Mouse (Mus musculus): ENCODE results near the gene Prkra. TPM values are rescaled to one million over a fixed set of nuclear protein-coding genes. Genes with fewer than 3 reads are reported as not detected.

Gene Prkra
- polyA plus RNA-seq, 1 experiment from 2014 or later: 85.0 TPM

DNA sequence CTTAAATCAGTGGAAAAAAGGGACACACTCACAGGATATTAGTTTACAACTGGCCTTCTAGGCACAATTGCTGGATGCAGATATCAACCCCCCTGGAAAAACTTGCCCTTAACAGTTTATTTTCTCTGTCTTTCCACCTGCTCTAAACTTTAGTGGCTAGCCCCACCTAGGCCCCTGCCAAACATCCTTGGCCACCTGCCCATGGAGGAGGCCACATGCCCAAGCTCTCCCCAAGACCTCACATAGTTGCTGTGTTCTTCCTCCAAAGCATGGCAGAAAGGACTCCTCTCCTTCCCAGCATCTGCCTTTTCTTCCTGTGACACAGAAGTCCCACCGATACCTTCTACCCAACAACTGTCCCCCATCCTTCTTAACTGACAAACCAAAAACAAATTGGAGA lies 45.6 kb downstream of the Prkra start:
- Histone ChIP-seq H3K4me1 (peaks cover 6% of the 10 kb centered on the region; the same call in 1 of the 2 replicates), H3K9me3 (no peaks in the 10 kb centered on the region), H3K4me3 (no peak overlapping the region), H3K27me3 (replicated peaks; ENCODE audit: low read depth, poor library complexity, severe bottlenecking) (no peaks in the 10 kb centered on the region), H3K36me3 (replicated peaks) (no peaks in the 10 kb centered on the region), H3K27ac (replicated peaks) (no peak overlapping the region)
- no peak for DNase-seq (ENCODE audit: low spot score)
- WGBS: 95% methylated on average over 1 of the region's 1 CpGs

DNA sequence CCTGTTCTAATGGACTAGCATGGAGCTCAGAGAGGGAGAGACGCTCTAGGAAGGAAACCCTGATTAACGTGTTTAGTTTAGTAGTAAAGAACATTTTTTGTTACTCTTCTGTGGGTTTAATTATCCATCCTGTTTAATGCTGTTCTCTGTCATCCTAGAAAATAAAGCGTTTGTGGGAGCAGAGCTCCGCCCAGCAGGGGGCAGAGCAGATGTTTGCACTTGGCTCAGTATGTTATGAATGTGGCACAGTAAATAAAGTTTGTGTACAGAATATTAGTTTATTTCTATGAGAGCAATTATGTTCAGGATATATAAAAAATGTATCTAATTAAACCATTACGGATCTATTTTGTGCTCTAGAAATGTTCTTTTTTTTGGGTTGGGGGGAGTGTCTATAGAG lies 48.6 kb downstream of the Prkra start:
- WGBS: 76% methylated on average over 5 of the region's 5 CpGs
- Histone ChIP-seq H3K4me3 (no peak overlapping the region), H3K4me1 (peaks cover 11% of the 10 kb centered on the region; the same call in 1 of the 2 replicates), H3K36me3 (replicated peaks) (0 out of 2 replicates have a peak, but pooled peaks cover 5% of the 10 kb centered on the region), H3K27ac (replicated peaks) (no peak overlapping the region), H3K27me3 (replicated peaks; ENCODE audit: low read depth, poor library complexity, severe bottlenecking) (no peaks in the 10 kb centered on the region), H3K9me3 (no peaks in the 10 kb centered on the region)
- DNase-seq (ENCODE audit: low spot score): no peak

DNA sequence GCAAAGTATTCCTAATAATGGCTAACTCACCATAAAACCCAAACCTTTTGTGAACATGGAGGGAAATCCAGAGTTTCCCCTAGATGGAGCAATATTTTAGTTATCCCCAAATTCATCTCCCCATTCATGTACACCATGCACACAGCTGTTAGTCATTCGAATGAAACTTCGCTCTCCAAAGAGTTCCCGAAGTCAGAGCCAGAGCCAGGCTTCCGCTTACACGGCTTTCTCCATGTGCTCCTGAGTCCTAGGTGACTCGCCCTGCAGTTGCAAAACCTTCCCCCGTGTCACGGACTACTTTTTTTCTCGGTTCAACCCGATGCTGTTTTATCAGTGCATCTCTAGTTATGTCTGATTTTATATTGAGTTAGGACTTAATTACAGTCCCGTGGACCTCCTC lies 50.3 kb downstream of the Prkra start:
- 0 out of 2 replicates have a peak, but pooled peaks cover 5% of the 10 kb centered on the region for H3K36me3 ChIP-seq (replicated peaks)
- H3K27me3 ChIP-seq (replicated peaks; ENCODE audit: low read depth, poor library complexity, severe bottlenecking): no peaks in the 10 kb centered on the region
- H3K4me1 ChIP-seq: peaks cover 11% of the 10 kb centered on the region; the same call in 1 of the 2 replicates
- no peak overlapping the region for H3K4me3 ChIP-seq
- WGBS: 77% methylated on average over 11 of the region's 11 CpGs
- no peaks in the 10 kb centered on the region for H3K9me3 ChIP-seq
- H3K27ac ChIP-seq (replicated peaks): no peak overlapping the region
- DNase-seq (ENCODE audit: low spot score): no peak

DNA sequence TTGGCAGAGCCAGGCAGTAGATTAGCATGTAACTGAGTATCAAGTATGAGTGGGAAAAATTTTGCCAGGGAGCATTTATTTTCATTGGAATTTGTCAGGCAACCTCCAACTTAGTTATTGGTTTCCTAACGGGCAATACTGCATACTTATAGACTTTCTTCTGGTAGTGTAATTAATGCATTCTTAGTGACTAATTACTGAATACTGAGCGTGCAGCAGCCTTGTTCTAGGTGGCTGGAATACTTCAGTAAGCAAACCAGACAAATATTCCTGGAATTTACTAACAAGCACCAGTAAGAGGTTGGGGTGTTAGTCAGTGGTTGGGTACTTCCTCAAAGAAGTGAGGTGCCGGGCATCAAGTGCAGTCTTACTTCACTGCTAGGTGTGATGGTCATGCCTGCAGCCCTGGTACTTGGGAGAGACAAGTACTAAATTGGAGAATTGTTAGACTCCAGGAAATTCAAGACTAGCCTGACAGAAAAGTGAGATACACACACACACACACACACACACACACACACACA lies 55.4 kb downstream of the Prkra start:
- Histone ChIP-seq H3K36me3 (replicated peaks) (0 out of 2 replicates have a peak, but pooled peaks cover 5% of the 10 kb centered on the region), H3K9me3 (no peaks in the 10 kb centered on the region), H3K27ac (replicated peaks) (no peak overlapping the region), H3K4me1 (peaks cover 6% of the 10 kb centered on the region; the same call in 1 of the 2 replicates), H3K27me3 (replicated peaks; ENCODE audit: low read depth, poor library complexity, severe bottlenecking) (no peaks in the 10 kb centered on the region), H3K4me3 (no peak overlapping the region)
- no peak for DNase-seq (ENCODE audit: low spot score)
- WGBS: 83% methylated on average over 3 of the region's 3 CpGs

DNA sequence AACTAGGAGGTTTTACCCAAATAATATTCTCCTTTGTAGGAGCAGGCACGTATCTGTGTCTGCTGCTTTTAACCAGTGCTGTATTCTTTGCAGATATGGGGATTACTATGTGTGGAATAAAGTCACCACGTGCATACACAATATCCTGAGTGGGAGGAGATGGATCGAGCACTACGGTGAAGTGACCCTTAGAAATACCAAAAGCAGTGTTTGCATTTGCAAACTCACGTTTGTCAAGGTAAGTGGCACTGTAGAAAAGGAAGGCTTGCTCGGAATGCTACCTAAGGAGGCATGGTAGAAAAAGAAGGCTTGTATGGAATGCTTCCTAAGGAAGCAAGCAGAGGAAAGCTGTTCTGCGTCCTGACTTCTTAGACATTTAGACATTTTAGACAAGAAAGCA lies 57.6 kb downstream of the Prkra start:
- Histone ChIP-seq H3K27ac (replicated peaks) (no peak overlapping the region), H3K36me3 (replicated peaks) (peaks cover 8% of the 10 kb centered on the region), H3K4me1 (0 out of 2 replicates have a peak, but pooled peaks cover 3% of the 10 kb centered on the region), H3K4me3 (no peak overlapping the region), H3K9me3 (no peaks in the 10 kb centered on the region), H3K27me3 (replicated peaks; ENCODE audit: low read depth, poor library complexity, severe bottlenecking) (no peaks in the 10 kb centered on the region)
- DNase-seq (ENCODE audit: low spot score): no peak
- 92% methylated on average over 7 of the region's 7 CpGs for WGBS

DNA sequence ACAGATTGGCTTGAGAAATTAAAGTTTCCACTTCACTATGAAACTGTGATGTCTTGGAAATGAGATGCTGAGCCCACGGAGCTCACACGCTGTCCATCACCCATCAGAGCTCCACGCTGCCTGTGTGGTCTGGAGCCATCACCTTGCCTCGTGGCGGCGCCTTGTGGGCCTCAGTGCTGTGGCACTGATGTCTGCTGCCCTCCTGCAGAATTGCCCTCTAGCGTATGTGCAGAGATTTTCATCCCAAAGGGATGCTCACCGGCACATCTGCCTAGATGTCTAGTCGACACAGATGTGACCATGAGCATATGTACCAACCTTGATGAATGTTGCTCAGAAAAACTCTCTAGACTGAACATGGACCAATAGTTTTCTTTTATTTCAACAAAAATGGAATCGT lies 60.9 kb downstream of the Prkra start:
- no peak overlapping the region for H3K27ac ChIP-seq (replicated peaks)
- WGBS: 83% methylated on average over 10 of the region's 10 CpGs
- H3K4me3 ChIP-seq: no peak overlapping the region

DNA sequence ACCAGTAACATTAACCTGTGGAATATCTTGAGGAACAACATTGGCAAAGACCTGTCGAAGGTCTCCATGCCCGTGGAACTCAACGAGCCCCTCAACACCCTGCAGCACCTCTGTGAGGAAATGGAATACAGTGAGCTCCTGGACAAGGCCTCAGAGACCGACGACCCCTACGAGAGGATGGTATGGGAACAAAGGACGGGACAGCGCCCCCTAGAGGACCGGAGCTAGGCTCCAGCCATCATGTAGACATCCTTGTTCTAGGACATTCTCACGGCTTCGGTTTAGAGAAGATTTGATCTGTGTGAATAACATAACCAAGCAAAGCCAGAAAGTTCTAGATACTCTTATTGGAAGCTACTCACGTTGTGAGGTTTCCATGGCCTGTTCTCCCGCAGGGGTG lies 62.7 kb downstream of the Prkra start:
- H3K27me3 ChIP-seq (replicated peaks; ENCODE audit: low read depth, poor library complexity, severe bottlenecking): no peaks in the 10 kb centered on the region
- no peak for DNase-seq (ENCODE audit: low spot score)
- peaks cover 15% of the 10 kb centered on the region for H3K36me3 ChIP-seq (replicated peaks)
- WGBS: 91% methylated on average over 13 of the region's 13 CpGs
- no peaks in the 10 kb centered on the region for H3K4me1 ChIP-seq
- no peak overlapping the region for H3K27ac ChIP-seq (replicated peaks)
- no peaks in the 10 kb centered on the region for H3K9me3 ChIP-seq
- no peak overlapping the region for H3K4me3 ChIP-seq

More for the DNA sequence above, 60.9 kb downstream of the Prkra start:
- no peaks in the 10 kb centered on the region for H3K9me3 ChIP-seq
- H3K4me1 ChIP-seq: no peaks in the 10 kb centered on the region
- peaks cover 15% of the 10 kb centered on the region for H3K36me3 ChIP-seq (replicated peaks)
- no peak for DNase-seq (ENCODE audit: low spot score)
- H3K27me3 ChIP-seq (replicated peaks; ENCODE audit: low read depth, poor library complexity, severe bottlenecking): no peaks in the 10 kb centered on the region

Other genes starting within 250 kb of the Prkra start
- 13.5 and 15.4 TPM in 2 replicates for gene Osbpl6, start 241.5 kb downstream of the Prkra start, polyA plus RNA-seq (2016; fragmentation: Nextera tagmentation; extraction: Ambion mirVana)
- 0.36 and 0.56 TPM in 2 replicates for gene Pjvk, start 461 bp upstream of the Prkra start, polyA plus RNA-seq (2016; fragmentation: Nextera tagmentation; extraction: Ambion mirVana)
- 18.9 and 24.6 TPM in 2 replicates for gene Fkbp7, start 25.1 kb upstream of the Prkra start, polyA plus RNA-seq (2016; fragmentation: Nextera tagmentation; extraction: Ambion mirVana)
- gene Plekha3, start 27.3 kb upstream of the Prkra start, polyA plus RNA-seq (2016; fragmentation: Nextera tagmentation; extraction: Ambion mirVana): 12.0 TPM in 2 replicates